Mouse (Mus musculus): Measurements from ENCODE around the gene Dand5. TPM values are rescaled to one million over a fixed set of nuclear protein-coding genes. Genes with fewer than 3 reads are reported as not detected.

The Dand5 gene
- total and polyA plus RNA-seq, 3 experiments = 2.1 to 7.1 (median 2.2) TPM

GRCm38 (mm10) chr8:84840248-84840999 lies 17.8 kb upstream of the Dand5 start, which contains the start of gene Rad23a:
Gene Rad23a (minus strand): TSS chr8:84840665.
- DNase-seq (ENCODE audit: low spot score) (peak; percentile 88), ATAC-seq (ENCODE audit: extremely low read depth, insufficient number of reproducible peaks, low FRiP score, poor library complexity, severe bottlenecking) (peak; percentile 83)
- Histone ChIP-seq H3K9me3 (replicated peaks) (no peaks in the 10 kb centered on the region), H3K27me3 (ENCODE audit: insufficient read depth, low read length) (no peaks in the 10 kb centered on the region), H3K4me1 (ENCODE audit: insufficient read depth, low read depth, low read length) (peaks cover 82% of the 10 kb centered on the region), H3K4me3 (ENCODE audit: low read depth, low read length) (peak within 1 kb of the TSS; percentile 88), H3K36me3 (replicated peaks) (peaks cover 87% of the 10 kb centered on the region)
- TF ChIP-seq GATA1 (IDR thresholded peaks at IDR 0.05; ENCODE audit: borderline replicate concordance, low read length) (no peak), POLR2AphosphoS5 (IDR thresholded peaks at IDR 0.05; ENCODE audit: insufficient replicate concordance, low read depth, low read length) (peak; percentile 82; the same call in 1 of the 2 replicates)

- H3K36me3 ChIP-seq (replicated peaks) = peaks cover 86% of the 10 kb centered on the region
- peak overlapping the region; percentile 88 for H3K4me3 ChIP-seq (ENCODE audit: low read depth, low read length)
- H3K4me1 ChIP-seq (ENCODE audit: insufficient read depth, low read depth, low read length) = peaks cover 83% of the 10 kb centered on the region
- TF ChIP-seq POLR2AphosphoS5 (IDR thresholded peaks at IDR 0.05; ENCODE audit: insufficient replicate concordance, low read depth, low read length) (no peak), CTCF (IDR thresholded peaks at IDR 0.05; ENCODE audit: low read depth, low read length) (no peak), GATA1 (IDR thresholded peaks at IDR 0.05; ENCODE audit: borderline replicate concordance, low read length) (no peak), TAL1 (conservative IDR thresholded peaks at IDR 0.05; ENCODE audit: low read depth, low read length) (no peak), GATA2 (IDR thresholded peaks at IDR 0.05; ENCODE audit: borderline replicate concordance, low read depth, low read length) (no peak)
- no peaks in the 10 kb centered on the region for H3K27me3 ChIP-seq (ENCODE audit: insufficient read depth, low read length)
- no peak for ATAC-seq (ENCODE audit: extremely low read depth, insufficient number of reproducible peaks, low FRiP score, poor library complexity, severe bottlenecking)
- DNase-seq (ENCODE audit: low spot score) = no peak
- no peaks in the 10 kb centered on the region for H3K9me3 ChIP-seq (replicated peaks)
Observed at GRCm38 (mm10) chr8:84839875-84840247, 17.2 kb upstream of the Dand5 start.

- ATAC-seq (ENCODE audit: extremely low read depth, insufficient number of reproducible peaks, low FRiP score, poor library complexity, severe bottlenecking) (no peak), DNase-seq (ENCODE audit: low spot score) (no peak)
- peaks cover 86% of the 10 kb centered on the region for H3K36me3 ChIP-seq (replicated peaks)
- no peaks in the 10 kb centered on the region for H3K27me3 ChIP-seq (ENCODE audit: insufficient read depth, low read length)
- H3K4me3 ChIP-seq (ENCODE audit: low read depth, low read length) = peak overlapping the region; percentile 88
- H3K4me1 ChIP-seq (ENCODE audit: insufficient read depth, low read depth, low read length) = peaks cover 83% of the 10 kb centered on the region
- H3K9me3 ChIP-seq (replicated peaks) = no peaks in the 10 kb centered on the region
- TF ChIP-seq GATA2 (IDR thresholded peaks at IDR 0.05; ENCODE audit: borderline replicate concordance, low read depth, low read length) = no peak
- no peak for TF ChIP-seq CTCF (IDR thresholded peaks at IDR 0.05; ENCODE audit: low read depth, low read length)
- no peak for TF ChIP-seq GATA1 (IDR thresholded peaks at IDR 0.05; ENCODE audit: borderline replicate concordance, low read length)
- no peak for TF ChIP-seq TAL1 (conservative IDR thresholded peaks at IDR 0.05; ENCODE audit: low read depth, low read length)
- no peak; the same call in 1 of the 2 replicates for TF ChIP-seq POLR2AphosphoS5 (IDR thresholded peaks at IDR 0.05; ENCODE audit: insufficient replicate concordance, low read depth, low read length)
Observed at GRCm38 (mm10) chr8:84839411-84839810, 16.8 kb upstream of the Dand5 start.

GRCm38 (mm10) chr8:84838513-84838912 lies 15.9 kb upstream of the Dand5 start:
- no peak for DNase-seq (ENCODE audit: low spot score)
- Histone ChIP-seq H3K4me1 (ENCODE audit: insufficient read depth, low read depth, low read length) (peaks cover 83% of the 10 kb centered on the region), H3K9me3 (replicated peaks) (no peaks in the 10 kb centered on the region), H3K4me3 (ENCODE audit: low read depth, low read length) (no peak overlapping the region; the same call in 1 of the 2 replicates), H3K36me3 (replicated peaks) (peaks cover 86% of the 10 kb centered on the region), H3K27me3 (ENCODE audit: insufficient read depth, low read length) (no peaks in the 10 kb centered on the region)
- TF ChIP-seq POLR2AphosphoS5 (IDR thresholded peaks at IDR 0.05; ENCODE audit: insufficient replicate concordance, low read depth, low read length) = no peak
- TF ChIP-seq GATA2 (IDR thresholded peaks at IDR 0.05; ENCODE audit: borderline replicate concordance, low read depth, low read length) = no peak
- TF ChIP-seq CTCF (IDR thresholded peaks at IDR 0.05; ENCODE audit: low read depth, low read length) = no peak
- no peak for TF ChIP-seq GATA1 (IDR thresholded peaks at IDR 0.05; ENCODE audit: borderline replicate concordance, low read length)
- no peak for TF ChIP-seq TAL1 (conservative IDR thresholded peaks at IDR 0.05; ENCODE audit: low read depth, low read length)
- no peak for ATAC-seq (ENCODE audit: extremely low read depth, insufficient number of reproducible peaks, low FRiP score, poor library complexity, severe bottlenecking)

- no peaks in the 10 kb centered on the region for H3K9me3 ChIP-seq (replicated peaks)
- H3K4me1 ChIP-seq (ENCODE audit: insufficient read depth, low read depth, low read length) = peaks cover 83% of the 10 kb centered on the region
- ATAC-seq (ENCODE audit: extremely low read depth, insufficient number of reproducible peaks, low FRiP score, poor library complexity, severe bottlenecking) = no peak
- no peak for DNase-seq (ENCODE audit: low spot score)
- TF ChIP-seq TAL1 (conservative IDR thresholded peaks at IDR 0.05; ENCODE audit: low read depth, low read length) (no peak), CTCF (IDR thresholded peaks at IDR 0.05; ENCODE audit: low read depth, low read length) (no peak), POLR2AphosphoS5 (IDR thresholded peaks at IDR 0.05; ENCODE audit: insufficient replicate concordance, low read depth, low read length) (no peak), GATA2 (IDR thresholded peaks at IDR 0.05; ENCODE audit: borderline replicate concordance, low read depth, low read length) (no peak), GATA1 (IDR thresholded peaks at IDR 0.05; ENCODE audit: borderline replicate concordance, low read length) (no peak)
- no peak overlapping the region; the same call in 1 of the 2 replicates for H3K4me3 ChIP-seq (ENCODE audit: low read depth, low read length)
- H3K36me3 ChIP-seq (replicated peaks) = peaks cover 85% of the 10 kb centered on the region
- H3K27me3 ChIP-seq (ENCODE audit: insufficient read depth, low read length) = no peaks in the 10 kb centered on the region
Observed at GRCm38 (mm10) chr8:84837912-84838470, 15.4 kb upstream of the Dand5 start.

GRCm38 (mm10) chr8:84837149-84837911 lies 14.7 kb upstream of the Dand5 start:
- DNase-seq (ENCODE audit: low spot score) (no peak), ATAC-seq (ENCODE audit: extremely low read depth, insufficient number of reproducible peaks, low FRiP score, poor library complexity, severe bottlenecking) (no peak)
- peaks cover 80% of the 10 kb centered on the region for H3K36me3 ChIP-seq (replicated peaks)
- H3K4me3 ChIP-seq (ENCODE audit: low read depth, low read length) = no peak overlapping the region
- no peaks in the 10 kb centered on the region for H3K27me3 ChIP-seq (ENCODE audit: insufficient read depth, low read length)
- TF ChIP-seq POLR2AphosphoS5 (IDR thresholded peaks at IDR 0.05; ENCODE audit: insufficient replicate concordance, low read depth, low read length) (no peak), CTCF (IDR thresholded peaks at IDR 0.05; ENCODE audit: low read depth, low read length) (no peak), GATA2 (IDR thresholded peaks at IDR 0.05; ENCODE audit: borderline replicate concordance, low read depth, low read length) (no peak), TAL1 (conservative IDR thresholded peaks at IDR 0.05; ENCODE audit: low read depth, low read length) (no peak), GATA1 (IDR thresholded peaks at IDR 0.05; ENCODE audit: borderline replicate concordance, low read length) (no peak)
- peaks cover 80% of the 10 kb centered on the region for H3K4me1 ChIP-seq (ENCODE audit: insufficient read depth, low read depth, low read length)
- H3K9me3 ChIP-seq (replicated peaks) = no peaks in the 10 kb centered on the region

Data from G1E (cell line).